Mouse (Mus musculus) limb, embryonic 11.5 days (tissue): ENCODE data around the gene Pcsk6. TPM values are rescaled to one million over a fixed set of nuclear protein-coding genes. Genes with fewer than 3 reads are reported as not detected.

ENCODE experiments used
- ATAC-seq: fragments of 200-750 bp; cut with Nextera tagmentation; 2 replicates; pipeline ENCODE4 v1.8.0; 2017; ENCODE audit warnings: low read depth; ENCODE audit not compliant: insufficient number of reproducible peaks, low FRiP score, low TSS enrichment
- DNase-seq: peaks from one replicate; pipeline ENCODE4 v3.0.0-alpha.2; 2015; ENCODE audit warnings: low spot score
- H3K27ac ChIP-seq: fragments of 300-500 bp; sonication (generic); replicated peaks from 2 replicates; pipeline ENCODE4 v1.5.1; 2014; ENCODE audit warnings: low read depth, mild to moderate bottlenecking, low read length
- H3K27me3 ChIP-seq: fragments of 300-500 bp; sonication (generic); 2 replicates; pipeline ENCODE4 v1.6.1; 2014; ENCODE audit warnings: mild to moderate bottlenecking, low read length, mixed read lengths; ENCODE audit not compliant: control insufficient read depth, insufficient read depth
- H3K36me3 ChIP-seq: fragments of 300-500 bp; sonication (generic); 2 replicates; pipeline ENCODE4 v1.6.1; 2014; ENCODE audit warnings: mild to moderate bottlenecking, low read length, moderate library complexity, mixed read lengths; ENCODE audit not compliant: control insufficient read depth, insufficient read depth
- H3K4me1 ChIP-seq: fragments of 300-500 bp; sonication (generic); 2 replicates; pipeline ENCODE4 v1.6.1; 2014; ENCODE audit warnings: low read length, mixed read lengths; ENCODE audit not compliant: control insufficient read depth, insufficient read depth
- H3K4me2 ChIP-seq: fragments of 300-500 bp; sonication (generic); 2 replicates; pipeline ENCODE4 v1.6.1; 2014; ENCODE audit warnings: low read depth, mild to moderate bottlenecking, moderate library complexity; ENCODE audit not compliant: severe bottlenecking
- H3K4me3 ChIP-seq: fragments of 300-500 bp; sonication (generic); 2 replicates; pipeline ENCODE4 v1.5.1; 2014; ENCODE audit warnings: low read depth, low read length
- H3K9ac ChIP-seq: fragments of 300-500 bp; sonication (generic); 2 replicates; pipeline ENCODE4 v1.6.1; 2014; ENCODE audit warnings: mild to moderate bottlenecking, low read length
- H3K9me3 ChIP-seq: fragments of 300-500 bp; sonication (generic); 2 replicates; pipeline ENCODE4 v1.6.1; 2016; ENCODE audit warnings: low read length; ENCODE audit not compliant: control insufficient read depth
- WGBS: fragments of 180-500 bp; shearing (Covaris S2); extraction: QIAGEN DNeasy Blood & Tissue Kit; methylation state at CpG from one replicate; pipeline ENCODE4 v1.1.7; 2014; 5-methylcytosine and 5-hydroxymethylcytosine counted together
- polyA plus RNA-seq: library from polyadenylated mRNA; unstranded; fragments of >200 nt; fragmentation: Nextera tagmentation; extraction: Ambion mirVana; gene quantifications from 2 replicates; pipeline ENCODE4 v1.2.1, GENCODE M21; 2014

The Pcsk6 gene
- polyA plus RNA-seq, 1 experiment from 2014 or later, result 5.3 TPM

GRCm38 (mm10) chr7:65978996-65979823, 117.7 kb downstream of the Pcsk6 start:
- Histone ChIP-seq H3K9ac (no peak overlapping the region), H3K4me1 (peaks cover 24% of the 10 kb centered on the region), H3K27me3 (no peaks in the 10 kb centered on the region), H3K36me3 (no peaks in the 10 kb centered on the region), H3K27ac (no peak overlapping the region), H3K4me3 (no peak overlapping the region), H3K9me3 (no peaks in the 10 kb centered on the region), H3K4me2 (no peak overlapping the region)
- no peak for ATAC-seq
- 74% methylated on average over 11 of the region's 11 CpGs for WGBS
- no peak for DNase-seq

- H3K4me1 ChIP-seq, result peaks cover 24% of the 10 kb centered on the region
Measured at GRCm38 (mm10) chr7:65980000-65980399, 118.5 kb downstream of the Pcsk6 start.

GRCm38 (mm10) chr7:65982057-65982456, 120.5 kb downstream of the Pcsk6 start:
- Histone ChIP-seq H3K9ac (no peak overlapping the region), H3K36me3 (no peaks in the 10 kb centered on the region), H3K4me2 (no peak overlapping the region), H3K9me3 (no peaks in the 10 kb centered on the region), H3K27me3 (no peaks in the 10 kb centered on the region), H3K4me3 (no peak overlapping the region), H3K27ac (no peak overlapping the region), H3K4me1 (peaks cover 24% of the 10 kb centered on the region)
- DNase-seq, result no peak
- no peak for ATAC-seq
- WGBS, result 73% methylated on average over 3 of the region's 3 CpGs

More at GRCm38 (mm10) chr7:65980000-65980399, 118.5 kb downstream of the Pcsk6 start:
- H3K4me3 ChIP-seq, result no peak overlapping the region
- ATAC-seq (no peak), DNase-seq (no peak)
- no peak overlapping the region for H3K4me2 ChIP-seq
- no peaks in the 10 kb centered on the region for H3K9me3 ChIP-seq
- no peak overlapping the region for H3K9ac ChIP-seq
- WGBS, result 91% methylated on average over 9 of the region's 9 CpGs
- no peaks in the 10 kb centered on the region for H3K27me3 ChIP-seq
- no peak overlapping the region for H3K27ac ChIP-seq
- no peaks in the 10 kb centered on the region for H3K36me3 ChIP-seq

GRCm38 (mm10) chr7:65988249-65988648, 126.7 kb downstream of the Pcsk6 start:
- DNase-seq, result no peak
- WGBS, result 94% methylated on average over 4 of the region's 4 CpGs
- H3K4me3 ChIP-seq, result no peak overlapping the region
- H3K36me3 ChIP-seq, result no peaks in the 10 kb centered on the region
- H3K9me3 ChIP-seq, result no peaks in the 10 kb centered on the region
- H3K27me3 ChIP-seq, result no peaks in the 10 kb centered on the region
- H3K9ac ChIP-seq, result no peak overlapping the region
- ATAC-seq, result no peak
- H3K4me2 ChIP-seq, result no peak overlapping the region
- no peak overlapping the region for H3K27ac ChIP-seq
- peaks cover 4% of the 10 kb centered on the region; the same call in 1 of the 2 replicates for H3K4me1 ChIP-seq

- Histone ChIP-seq H3K9ac (no peak overlapping the region), H3K27me3 (no peaks in the 10 kb centered on the region; the same call in 1 of the 2 replicates), H3K4me2 (no peak overlapping the region), H3K9me3 (no peaks in the 10 kb centered on the region), H3K4me3 (no peak overlapping the region), H3K4me1 (peaks cover 7% of the 10 kb centered on the region; the same call in 1 of the 2 replicates), H3K36me3 (no peaks in the 10 kb centered on the region), H3K27ac (no peak overlapping the region)
- WGBS, result 95% methylated on average over 5 of the region's 5 CpGs
- no peak for DNase-seq
- ATAC-seq, result no peak
Measured at GRCm38 (mm10) chr7:65988709-65989108, 127.2 kb downstream of the Pcsk6 start.

GRCm38 (mm10) chr7:65992329-65992728, 130.8 kb downstream of the Pcsk6 start:
- 56% methylated on average over 6 of the region's 6 CpGs for WGBS
- H3K4me1 ChIP-seq, result peaks cover 8% of the 10 kb centered on the region; the same call in 1 of the 2 replicates
- DNase-seq, result no peak
- H3K27ac ChIP-seq, result no peak overlapping the region
- H3K27me3 ChIP-seq, result no peaks in the 10 kb centered on the region; the same call in 1 of the 2 replicates
- H3K36me3 ChIP-seq, result no peaks in the 10 kb centered on the region
- H3K9ac ChIP-seq, result no peak overlapping the region
- ATAC-seq, result no peak
- no peaks in the 10 kb centered on the region for H3K9me3 ChIP-seq
- H3K4me3 ChIP-seq, result no peak overlapping the region
- no peak overlapping the region for H3K4me2 ChIP-seq

GRCm38 (mm10) chr7:65993410-65993809, 131.9 kb downstream of the Pcsk6 start:
- H3K9me3 ChIP-seq, result no peaks in the 10 kb centered on the region
- no peaks in the 10 kb centered on the region for H3K36me3 ChIP-seq
- peaks cover 8% of the 10 kb centered on the region; the same call in 1 of the 2 replicates for H3K4me1 ChIP-seq
- H3K27me3 ChIP-seq, result no peaks in the 10 kb centered on the region; the same call in 1 of the 2 replicates
- no peak overlapping the region for H3K4me3 ChIP-seq
- H3K27ac ChIP-seq, result no peak overlapping the region
- no peak overlapping the region for H3K9ac ChIP-seq
- no peak overlapping the region for H3K4me2 ChIP-seq
- WGBS, result 55% methylated on average over 3 of the region's 3 CpGs
- no peak for ATAC-seq
- no peak for DNase-seq

GRCm38 (mm10) chr7:66001035-66001754, 139.7 kb downstream of the Pcsk6 start:
- Histone ChIP-seq H3K4me3 (no peak overlapping the region), H3K4me2 (no peak overlapping the region), H3K27ac (no peak overlapping the region), H3K9ac (no peak overlapping the region), H3K27me3 (no peaks in the 10 kb centered on the region), H3K4me1 (no peaks in the 10 kb centered on the region; the same call in 1 of the 2 replicates), H3K36me3 (no peaks in the 10 kb centered on the region), H3K9me3 (0 out of 2 replicates have a peak, but pooled peaks cover 2% of the 10 kb centered on the region)
- WGBS, result 89% methylated on average over 16 of the region's 16 CpGs
- no peak for DNase-seq
- no peak for ATAC-seq
